Mouse (Mus musculus): ENCODE measurements around the gene Hils1. TPM values are rescaled to one million over a fixed set of nuclear protein-coding genes. Genes with fewer than 3 reads are reported as not detected.

Gene Hils1
- polyA plus RNA-seq, 1 experiment from 2014 or later: 0.24 TPM

GRCm38 (mm10) chr11:94933584-94933983, 33.8 kb upstream of the Hils1 start:
- peak overlapping the region; percentile 66 for H3K27ac ChIP-seq (ENCODE audit: low read depth, low read length)
- no peaks in the 10 kb centered on the region for H3K9me3 ChIP-seq (replicated peaks; ENCODE audit: control insufficient read depth, low read length)
- H3K9ac ChIP-seq (ENCODE audit: low read depth, low read length): 0 out of 2 replicates have a peak overlapping the region, but pooled peaks have one; percentile 10
- peaks cover 36% of the 10 kb centered on the region for H3K27me3 ChIP-seq (ENCODE audit: control insufficient read depth, insufficient read depth, low read length)
- no peak overlapping the region for H3K4me3 ChIP-seq (ENCODE audit: low read depth, low read length)
- H3K4me2 ChIP-seq: peak overlapping the region; percentile 11; the same call in 1 of the 2 replicates
- WGBS (ENCODE audit: insufficient replicate concordance): 9% methylated on average over 8 of the region's 8 CpGs
- H3K36me3 ChIP-seq (ENCODE audit: control insufficient read depth, insufficient read depth, low read length): no peaks in the 10 kb centered on the region
- ATAC-seq (replicated peaks; ENCODE audit: insufficient number of reproducible peaks, low FRiP score, low TSS enrichment): no peak
- peaks cover 40% of the 10 kb centered on the region for H3K4me1 ChIP-seq (ENCODE audit: control insufficient read depth, insufficient read depth, low read length)

- Histone ChIP-seq H3K27me3 (ENCODE audit: control insufficient read depth, insufficient read depth, low read length) (peaks cover 36% of the 10 kb centered on the region), H3K9ac (ENCODE audit: low read depth, low read length) (no peak overlapping the region)
Observed at GRCm38 (mm10) chr11:94934526-94934925, 32.9 kb upstream of the Hils1 start.

DNA sequence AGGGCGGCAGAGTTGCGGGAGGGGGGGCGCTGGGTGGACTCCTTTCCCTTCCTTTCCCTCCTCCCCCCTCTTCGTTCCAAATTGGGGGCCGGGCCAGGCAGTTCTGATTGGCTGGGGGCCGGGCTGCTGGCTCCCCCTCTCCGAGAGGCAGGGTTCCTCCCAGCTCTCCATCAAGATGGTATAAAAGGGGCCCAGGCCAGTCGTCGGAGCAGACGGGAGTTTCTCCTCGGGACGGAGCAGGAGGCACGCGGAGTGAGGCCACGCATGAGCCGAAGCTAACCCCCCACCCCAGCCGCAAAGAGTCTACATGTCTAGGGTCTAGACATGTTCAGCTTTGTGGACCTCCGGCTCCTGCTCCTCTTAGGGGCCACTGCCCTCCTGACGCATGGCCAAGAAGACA, 31.3 kb upstream of the Hils1 start, which contains the start of gene Col1a1:
TSS of gene Col1a1 (plus strand) at position 180 of the 400 bp plus-strand sequence.
- no peak for ATAC-seq (replicated peaks; ENCODE audit: insufficient number of reproducible peaks, low FRiP score, low TSS enrichment)
- peak within 1 kb of the TSS; percentile 3 for H3K9ac ChIP-seq (ENCODE audit: low read depth, low read length)
- no peaks in the 10 kb centered on the region for H3K36me3 ChIP-seq (ENCODE audit: control insufficient read depth, insufficient read depth, low read length)
- H3K27me3 ChIP-seq (ENCODE audit: control insufficient read depth, insufficient read depth, low read length): peaks cover 39% of the 10 kb centered on the region
- 14% methylated on average over 19 of the region's 19 CpGs for WGBS (ENCODE audit: insufficient replicate concordance)
- H3K27ac ChIP-seq (ENCODE audit: low read depth, low read length): peak within 1 kb of the TSS; percentile 6; the same call in 1 of the 2 replicates
- H3K9me3 ChIP-seq (replicated peaks; ENCODE audit: control insufficient read depth, low read length): no peaks in the 10 kb centered on the region
- peaks cover 20% of the 10 kb centered on the region for H3K4me1 ChIP-seq (ENCODE audit: control insufficient read depth, insufficient read depth, low read length)
- peak within 1 kb of the TSS; percentile 42 for H3K4me3 ChIP-seq (ENCODE audit: low read depth, low read length)
- H3K4me2 ChIP-seq: peak within 1 kb of the TSS; percentile 77

More at GRCm38 (mm10) chr11:94934526-94934925, 32.9 kb upstream of the Hils1 start:
- no peaks in the 10 kb centered on the region for H3K36me3 ChIP-seq (ENCODE audit: control insufficient read depth, insufficient read depth, low read length)
- no peaks in the 10 kb centered on the region for H3K9me3 ChIP-seq (replicated peaks; ENCODE audit: control insufficient read depth, low read length)
- H3K4me2 ChIP-seq: no peak overlapping the region
- no peak overlapping the region for H3K27ac ChIP-seq (ENCODE audit: low read depth, low read length)
- peaks cover 31% of the 10 kb centered on the region for H3K4me1 ChIP-seq (ENCODE audit: control insufficient read depth, insufficient read depth, low read length)
- no peak for ATAC-seq (replicated peaks; ENCODE audit: insufficient number of reproducible peaks, low FRiP score, low TSS enrichment)
- 41% methylated on average over 11 of the region's 11 CpGs for WGBS (ENCODE audit: insufficient replicate concordance)
- no peak overlapping the region for H3K4me3 ChIP-seq (ENCODE audit: low read depth, low read length)

DNA sequence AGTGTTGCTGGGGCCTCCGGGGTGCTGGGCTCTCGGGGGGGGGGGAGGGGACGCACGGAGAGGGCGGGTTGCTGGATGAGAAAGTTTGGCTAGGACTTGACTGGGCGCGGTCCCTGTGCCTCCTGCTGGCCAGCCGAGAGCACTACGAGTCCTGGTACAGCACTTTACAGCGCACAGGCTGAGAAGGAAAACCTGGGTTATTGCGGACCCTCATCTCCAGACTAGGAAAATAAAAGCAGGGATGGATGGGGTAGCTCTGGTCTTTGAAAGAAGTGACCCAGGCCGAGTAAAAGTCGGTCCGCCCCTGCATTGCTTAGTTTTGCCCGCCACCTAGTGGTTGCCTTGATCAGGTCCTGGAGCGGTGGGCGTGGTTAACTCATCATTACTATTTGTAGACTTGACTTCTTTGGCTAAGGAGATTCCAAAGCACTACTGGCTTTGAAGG, 30.5 kb upstream of the Hils1 start:
- H3K4me1 ChIP-seq (ENCODE audit: control insufficient read depth, insufficient read depth, low read length): peaks cover 20% of the 10 kb centered on the region
- 0% methylated on average over 15 of the region's 17 CpGs for WGBS (ENCODE audit: insufficient replicate concordance)
- ATAC-seq (replicated peaks; ENCODE audit: insufficient number of reproducible peaks, low FRiP score, low TSS enrichment): peak; percentile 53

GRCm38 (mm10) chr11:94937335-94937781, 30.0 kb upstream of the Hils1 start:
- WGBS (ENCODE audit: insufficient replicate concordance): under 1% methylated on average over 17 of the region's 18 CpGs
- H3K9ac ChIP-seq (ENCODE audit: low read depth, low read length): peak overlapping the region; percentile 64
- H3K36me3 ChIP-seq (ENCODE audit: control insufficient read depth, insufficient read depth, low read length): no peaks in the 10 kb centered on the region
- peaks cover 39% of the 10 kb centered on the region for H3K27me3 ChIP-seq (ENCODE audit: control insufficient read depth, insufficient read depth, low read length)
- H3K4me1 ChIP-seq (ENCODE audit: control insufficient read depth, insufficient read depth, low read length): peaks cover 20% of the 10 kb centered on the region
- peak overlapping the region; percentile 6; the same call in 1 of the 2 replicates for H3K27ac ChIP-seq (ENCODE audit: low read depth, low read length)
- ATAC-seq (replicated peaks; ENCODE audit: insufficient number of reproducible peaks, low FRiP score, low TSS enrichment): 0 out of 2 replicates have a peak, but pooled peaks have one; percentile 11
- no peaks in the 10 kb centered on the region for H3K9me3 ChIP-seq (replicated peaks; ENCODE audit: control insufficient read depth, low read length)
- H3K4me2 ChIP-seq: peak overlapping the region; percentile 77
- peak overlapping the region; percentile 42 for H3K4me3 ChIP-seq (ENCODE audit: low read depth, low read length)

More for the DNA sequence above, 30.5 kb upstream of the Hils1 start:
- Histone ChIP-seq H3K27me3 (ENCODE audit: control insufficient read depth, insufficient read depth, low read length) (peaks cover 39% of the 10 kb centered on the region), H3K9ac (ENCODE audit: low read depth, low read length) (peak overlapping the region; percentile 3), H3K36me3 (ENCODE audit: control insufficient read depth, insufficient read depth, low read length) (no peaks in the 10 kb centered on the region), H3K9me3 (replicated peaks; ENCODE audit: control insufficient read depth, low read length) (no peaks in the 10 kb centered on the region), H3K27ac (ENCODE audit: low read depth, low read length) (peak overlapping the region; percentile 6; the same call in 1 of the 2 replicates), H3K4me3 (ENCODE audit: low read depth, low read length) (peak overlapping the region; percentile 42), H3K4me2 (peak overlapping the region; percentile 77)

DNA sequence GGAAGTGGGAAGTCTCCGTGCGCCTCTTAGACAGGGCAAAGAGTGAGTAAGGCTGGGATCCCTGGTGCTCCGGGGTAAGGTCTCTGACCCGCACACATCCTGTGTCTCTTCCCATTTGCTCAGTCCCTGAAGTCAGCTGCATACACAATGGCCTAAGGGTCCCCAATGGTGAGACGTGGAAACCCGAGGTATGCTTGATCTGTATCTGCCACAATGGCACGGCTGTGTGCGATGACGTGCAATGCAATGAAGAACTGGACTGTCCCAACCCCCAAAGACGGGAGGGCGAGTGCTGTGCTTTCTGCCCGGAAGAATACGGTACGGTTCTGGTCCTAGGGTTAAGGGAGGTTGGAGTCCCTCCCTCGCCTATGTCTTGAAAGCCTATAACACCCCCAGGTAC, 29.6 kb upstream of the Hils1 start:
- H3K27ac ChIP-seq (ENCODE audit: low read depth, low read length): no peak overlapping the region

DNA sequence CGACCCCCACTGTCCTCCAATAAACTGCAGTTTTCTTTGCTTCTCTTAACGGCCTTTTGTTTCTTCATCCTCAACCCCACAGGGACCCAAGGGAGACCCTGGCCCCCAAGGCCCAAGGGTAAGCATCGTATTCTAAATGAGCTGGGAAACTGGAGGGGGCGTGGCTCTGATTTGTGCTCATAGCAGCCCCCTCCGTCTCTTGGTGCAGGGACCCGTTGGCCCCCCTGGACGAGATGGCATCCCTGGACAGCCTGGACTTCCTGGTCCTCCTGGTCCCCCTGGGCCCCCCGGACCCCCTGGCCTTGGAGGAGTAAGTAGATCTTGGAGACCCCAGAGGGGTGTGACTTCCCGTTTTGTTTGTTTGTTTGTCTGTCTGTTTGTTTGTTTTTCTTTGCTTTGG, 29.1 kb upstream of the Hils1 start:
- peak overlapping the region; percentile 77 for H3K4me2 ChIP-seq
- H3K27ac ChIP-seq (ENCODE audit: low read depth, low read length): no peak overlapping the region
- ATAC-seq (replicated peaks; ENCODE audit: insufficient number of reproducible peaks, low FRiP score, low TSS enrichment): no peak
- peaks cover 40% of the 10 kb centered on the region for H3K27me3 ChIP-seq (ENCODE audit: control insufficient read depth, insufficient read depth, low read length)
- 32% methylated on average over 9 of the region's 9 CpGs for WGBS (ENCODE audit: insufficient replicate concordance)
- H3K9ac ChIP-seq (ENCODE audit: low read depth, low read length): no peak overlapping the region
- H3K4me1 ChIP-seq (ENCODE audit: control insufficient read depth, insufficient read depth, low read length): peaks cover 16% of the 10 kb centered on the region
- H3K36me3 ChIP-seq (ENCODE audit: control insufficient read depth, insufficient read depth, low read length): no peaks in the 10 kb centered on the region
- peak overlapping the region; percentile 42; the same call in 1 of the 2 replicates for H3K4me3 ChIP-seq (ENCODE audit: low read depth, low read length)
- no peaks in the 10 kb centered on the region for H3K9me3 ChIP-seq (replicated peaks; ENCODE audit: control insufficient read depth, low read length)

More for the DNA sequence above, 29.6 kb upstream of the Hils1 start:
- Histone ChIP-seq H3K36me3 (ENCODE audit: control insufficient read depth, insufficient read depth, low read length) (no peaks in the 10 kb centered on the region), H3K4me2 (peak overlapping the region; percentile 77), H3K9me3 (replicated peaks; ENCODE audit: control insufficient read depth, low read length) (no peaks in the 10 kb centered on the region), H3K27me3 (ENCODE audit: control insufficient read depth, insufficient read depth, low read length) (peaks cover 43% of the 10 kb centered on the region), H3K9ac (ENCODE audit: low read depth, low read length) (peak overlapping the region; percentile 64), H3K4me1 (ENCODE audit: control insufficient read depth, insufficient read depth, low read length) (peaks cover 20% of the 10 kb centered on the region), H3K4me3 (ENCODE audit: low read depth, low read length) (peak overlapping the region; percentile 42)
- WGBS (ENCODE audit: insufficient replicate concordance): 5% methylated on average over 15 of the region's 15 CpGs
- no peak for ATAC-seq (replicated peaks; ENCODE audit: insufficient number of reproducible peaks, low FRiP score, low TSS enrichment)

GRCm38 (mm10) chr11:94939280-94939679, 28.1 kb upstream of the Hils1 start:
- H3K4me2 ChIP-seq: no peak overlapping the region
- no peak overlapping the region for H3K9ac ChIP-seq (ENCODE audit: low read depth, low read length)
- H3K36me3 ChIP-seq (ENCODE audit: control insufficient read depth, insufficient read depth, low read length): no peaks in the 10 kb centered on the region
- H3K9me3 ChIP-seq (replicated peaks; ENCODE audit: control insufficient read depth, low read length): no peaks in the 10 kb centered on the region
- H3K27ac ChIP-seq (ENCODE audit: low read depth, low read length): no peak overlapping the region
- 13% methylated on average over 4 of the region's 4 CpGs for WGBS (ENCODE audit: insufficient replicate concordance)
- no peak overlapping the region for H3K4me3 ChIP-seq (ENCODE audit: low read depth, low read length)
- H3K4me1 ChIP-seq (ENCODE audit: control insufficient read depth, insufficient read depth, low read length): peaks cover 10% of the 10 kb centered on the region; the same call in 1 of the 2 replicates
- no peak for ATAC-seq (replicated peaks; ENCODE audit: insufficient number of reproducible peaks, low FRiP score, low TSS enrichment)
- peaks cover 32% of the 10 kb centered on the region for H3K27me3 ChIP-seq (ENCODE audit: control insufficient read depth, insufficient read depth, low read length)

- 28% methylated on average over 9 of the region's 9 CpGs for WGBS (ENCODE audit: insufficient replicate concordance)
- H3K4me1 ChIP-seq (ENCODE audit: control insufficient read depth, insufficient read depth, low read length): peaks cover 10% of the 10 kb centered on the region; the same call in 1 of the 2 replicates
- no peak overlapping the region for H3K9ac ChIP-seq (ENCODE audit: low read depth, low read length)
- no peak overlapping the region for H3K4me3 ChIP-seq (ENCODE audit: low read depth, low read length)
- no peak overlapping the region for H3K4me2 ChIP-seq
- H3K9me3 ChIP-seq (replicated peaks; ENCODE audit: control insufficient read depth, low read length): no peaks in the 10 kb centered on the region
- no peak for ATAC-seq (replicated peaks; ENCODE audit: insufficient number of reproducible peaks, low FRiP score, low TSS enrichment)
- peaks cover 16% of the 10 kb centered on the region for H3K27me3 ChIP-seq (ENCODE audit: control insufficient read depth, insufficient read depth, low read length)
- H3K36me3 ChIP-seq (ENCODE audit: control insufficient read depth, insufficient read depth, low read length): no peaks in the 10 kb centered on the region
- no peak overlapping the region for H3K27ac ChIP-seq (ENCODE audit: low read depth, low read length)
Observed at GRCm38 (mm10) chr11:94941121-94941520, 26.3 kb upstream of the Hils1 start.

All from heart, embryonic 11.5 days (tissue).